Mouse (Mus musculus) A20 (cell line): ENCODE measurements around the gene Zfp335.

Source experiments
- DNase-seq: peaks from one replicate; pipeline ENCODE4 v3.0.0-alpha.2; 2011; ENCODE audit warnings: low read depth, low spot score

The Zfp335 gene

DNA sequence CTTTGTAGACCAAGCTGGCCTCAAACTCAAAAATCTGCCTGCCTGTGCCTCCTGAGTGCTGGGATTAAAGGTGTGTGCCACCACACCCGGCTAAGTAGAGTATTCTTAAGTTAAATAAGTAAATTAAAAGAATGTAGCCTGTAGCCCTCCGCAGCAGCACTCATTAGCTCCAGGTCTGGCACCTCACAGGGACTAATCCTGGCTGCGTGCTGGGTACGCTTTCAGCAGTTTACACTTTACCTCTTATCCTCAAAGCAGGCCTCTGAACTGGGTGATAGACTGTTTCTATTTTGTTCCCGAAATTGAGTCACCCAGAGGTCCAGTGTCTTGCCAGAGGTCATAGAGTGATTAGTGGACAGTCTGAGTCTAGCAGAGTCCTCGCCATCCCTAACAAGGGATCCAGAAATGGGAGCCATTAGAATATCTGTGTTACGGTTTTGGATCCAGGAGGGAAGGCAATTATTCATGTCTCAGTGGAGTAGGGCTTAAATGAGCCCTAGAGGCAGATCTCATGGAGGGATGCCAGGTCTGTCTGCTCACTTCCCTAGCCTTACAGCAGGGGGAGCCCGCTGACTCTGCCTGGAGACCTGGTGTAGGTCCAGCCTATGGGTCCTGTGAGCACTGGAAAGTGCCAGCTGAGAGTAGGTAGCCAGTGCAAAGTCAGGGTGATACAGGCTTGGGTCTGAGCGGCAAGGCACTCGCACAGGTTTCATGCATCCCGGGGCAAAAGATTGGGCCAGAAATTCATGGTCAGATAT lies 12.7 kb upstream of the Zfp335 start:
- DNase-seq: peak; percentile 80

DNA sequence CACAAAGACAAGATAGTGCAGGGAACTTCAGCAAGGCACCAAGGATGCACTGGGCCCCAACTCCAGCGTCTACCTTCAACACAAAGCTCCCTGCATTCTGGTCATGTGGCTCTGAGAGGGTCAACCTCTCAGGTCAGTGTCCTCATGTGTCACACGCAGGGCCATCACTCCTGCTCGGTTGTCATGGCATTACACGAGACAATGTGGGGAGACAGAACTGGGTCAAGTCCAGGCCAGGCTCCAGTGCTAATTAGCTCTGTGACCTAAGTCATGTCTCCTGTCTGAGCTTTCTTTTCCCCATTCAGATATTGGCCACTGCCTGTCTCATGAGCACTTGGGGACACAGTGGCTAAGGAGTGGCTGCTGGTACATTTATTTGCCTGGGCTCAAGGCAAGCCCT lies 11.7 kb upstream of the Zfp335 start:
- DNase-seq: no peak

DNA sequence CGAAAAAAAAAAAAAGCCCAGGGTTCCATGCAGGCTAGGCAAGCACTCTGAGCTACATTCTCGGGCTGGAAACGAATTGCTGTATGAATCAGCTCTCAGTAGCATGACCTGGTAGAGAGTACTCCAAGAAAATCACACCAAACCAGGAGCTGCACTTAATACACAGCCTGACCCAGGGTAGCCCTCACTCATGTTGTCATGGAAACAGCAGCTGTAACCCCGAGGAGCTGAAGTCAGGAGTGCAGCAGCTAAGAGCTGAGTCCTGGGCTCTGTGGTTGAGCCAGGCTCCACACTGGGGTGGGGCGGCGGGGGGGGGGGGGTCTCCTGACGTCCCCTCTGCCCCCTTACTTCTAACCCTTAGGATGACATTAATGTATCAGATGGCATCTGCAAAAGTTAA lies 10.4 kb upstream of the Zfp335 start:
- no peak for DNase-seq

DNA sequence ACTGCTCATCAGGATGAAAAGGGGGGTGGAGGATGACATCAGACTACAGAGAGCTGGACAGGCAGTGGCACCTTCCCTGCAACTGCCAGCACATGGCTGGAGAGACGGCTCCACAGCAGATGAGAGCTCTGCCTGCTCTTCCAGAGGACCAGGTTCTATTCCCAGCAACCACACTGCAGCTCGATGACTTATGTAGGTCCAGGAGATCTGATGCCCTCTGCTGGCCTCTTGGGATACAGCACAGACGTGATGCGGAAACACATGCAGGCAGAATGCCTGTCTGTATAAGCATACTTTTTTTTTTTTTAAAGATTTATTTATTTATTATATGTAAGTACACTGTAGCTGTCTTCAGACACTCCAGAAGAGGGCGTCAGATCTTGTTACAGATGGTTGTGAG lies 6.8 kb upstream of the Zfp335 start:
- DNase-seq: peak; percentile 72

DNA sequence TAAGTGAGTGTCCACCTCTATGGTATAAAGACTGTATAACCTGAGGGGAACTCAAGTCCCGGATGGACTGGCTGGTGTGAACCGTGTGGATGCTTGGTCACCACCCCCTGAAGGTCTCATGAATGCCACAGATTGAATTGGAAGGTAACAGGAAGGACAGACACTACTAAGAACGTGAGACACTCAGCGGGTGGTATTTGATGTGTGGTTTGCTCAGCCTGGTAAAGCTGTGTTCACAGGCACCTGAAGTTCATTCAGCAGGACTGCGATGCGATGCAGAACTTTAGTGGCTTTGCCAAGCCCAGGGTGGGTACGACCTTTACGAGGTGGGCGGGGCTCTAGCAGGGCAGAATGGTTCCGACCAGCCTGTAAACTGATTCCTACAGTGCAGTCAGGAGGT lies 5.8 kb upstream of the Zfp335 start:
- DNase-seq: no peak

DNA sequence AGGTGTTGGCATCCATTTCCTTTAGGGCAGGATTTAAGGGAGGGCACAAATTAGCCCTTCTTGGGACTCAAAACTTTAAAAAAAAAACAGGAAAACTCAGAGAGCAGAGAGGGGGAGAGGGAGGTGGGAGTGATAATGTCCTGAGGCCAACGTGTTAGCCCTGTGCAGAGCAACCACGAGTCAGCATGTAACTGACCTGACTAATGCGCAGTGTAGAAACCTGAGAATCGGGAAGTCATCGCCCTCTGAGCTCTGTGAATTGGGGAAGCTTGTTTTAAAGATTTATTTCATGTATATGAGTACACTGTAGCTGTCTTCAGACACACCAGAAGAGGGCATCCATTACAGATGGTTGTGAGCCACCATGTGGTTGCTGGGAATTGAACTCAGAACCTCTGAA lies 5.3 kb upstream of the Zfp335 start:
- DNase-seq: no peak

DNA sequence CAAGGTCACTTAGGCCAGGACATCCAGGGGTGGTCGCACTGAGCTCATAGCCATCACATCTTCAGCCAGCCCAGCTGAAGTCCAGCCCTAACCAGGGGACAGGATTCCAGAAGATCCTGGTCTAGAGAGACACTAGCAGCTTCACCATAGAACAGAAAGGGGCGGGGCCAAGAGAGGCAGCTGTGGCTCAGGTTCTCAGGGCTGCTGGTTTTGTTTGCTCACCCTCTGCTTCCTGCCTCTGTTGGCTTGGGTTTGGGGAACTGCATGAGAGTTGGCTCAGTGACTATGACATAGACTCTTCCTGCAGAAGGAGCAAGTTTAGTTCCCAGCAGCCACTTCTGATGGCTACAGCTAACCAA lies 1.9 kb upstream of the Zfp335 start:
- peak; percentile 92 for DNase-seq

DNA sequence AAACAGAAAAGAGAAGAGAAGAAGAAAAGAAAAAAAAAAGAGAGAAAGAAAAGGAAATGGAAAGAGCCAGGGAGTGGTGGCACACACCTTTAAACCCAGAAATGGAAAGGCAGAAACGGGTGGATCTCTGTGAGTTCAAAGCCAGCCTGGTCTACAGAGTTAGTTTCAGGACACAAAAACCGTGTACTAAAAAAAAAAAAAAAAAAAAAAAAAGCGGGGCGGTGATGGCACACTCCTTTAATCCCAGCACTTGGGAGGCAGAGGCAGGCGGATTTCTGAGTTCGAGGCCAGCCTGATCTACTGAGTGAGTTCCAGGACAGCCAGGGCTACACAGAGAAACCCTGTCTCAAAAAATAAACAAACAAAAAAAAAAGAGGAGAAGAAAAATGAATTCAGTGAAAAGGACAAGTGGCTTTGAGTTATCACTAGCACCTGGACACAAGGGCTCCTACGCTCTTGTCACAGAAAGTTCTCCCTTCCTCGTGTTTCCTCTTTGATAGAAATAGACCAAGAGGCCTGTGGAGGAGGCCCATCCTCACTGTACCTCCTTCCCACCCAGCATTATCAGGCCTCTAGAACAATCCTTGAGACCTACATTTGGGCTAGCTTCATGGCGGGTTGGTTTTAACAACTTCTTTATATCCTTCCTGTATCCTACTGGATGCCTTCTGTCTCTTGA lies 1.3 kb upstream of the Zfp335 start:
- DNase-seq: no peak

DNA sequence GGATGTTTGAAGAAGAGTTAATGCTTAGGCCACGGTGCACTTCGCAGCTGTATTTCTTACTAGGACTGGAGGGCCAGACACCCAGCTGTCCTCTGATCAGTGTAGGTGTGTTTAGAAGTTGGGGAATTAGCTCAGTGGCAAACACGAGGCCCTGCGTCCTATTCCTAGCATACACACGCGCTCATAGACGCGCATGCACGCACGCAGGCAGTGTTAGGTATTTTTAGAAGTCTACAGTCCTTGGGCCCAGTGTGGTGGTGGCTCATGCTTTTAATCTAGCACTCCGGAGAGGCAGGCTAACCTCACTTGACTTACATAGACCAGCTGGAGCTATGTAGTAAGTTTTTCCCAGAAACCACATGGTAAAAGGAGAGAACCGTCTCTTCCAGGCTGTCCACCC lies 594 bp upstream of the Zfp335 start:
- peak; percentile 89 for DNase-seq

DNA sequence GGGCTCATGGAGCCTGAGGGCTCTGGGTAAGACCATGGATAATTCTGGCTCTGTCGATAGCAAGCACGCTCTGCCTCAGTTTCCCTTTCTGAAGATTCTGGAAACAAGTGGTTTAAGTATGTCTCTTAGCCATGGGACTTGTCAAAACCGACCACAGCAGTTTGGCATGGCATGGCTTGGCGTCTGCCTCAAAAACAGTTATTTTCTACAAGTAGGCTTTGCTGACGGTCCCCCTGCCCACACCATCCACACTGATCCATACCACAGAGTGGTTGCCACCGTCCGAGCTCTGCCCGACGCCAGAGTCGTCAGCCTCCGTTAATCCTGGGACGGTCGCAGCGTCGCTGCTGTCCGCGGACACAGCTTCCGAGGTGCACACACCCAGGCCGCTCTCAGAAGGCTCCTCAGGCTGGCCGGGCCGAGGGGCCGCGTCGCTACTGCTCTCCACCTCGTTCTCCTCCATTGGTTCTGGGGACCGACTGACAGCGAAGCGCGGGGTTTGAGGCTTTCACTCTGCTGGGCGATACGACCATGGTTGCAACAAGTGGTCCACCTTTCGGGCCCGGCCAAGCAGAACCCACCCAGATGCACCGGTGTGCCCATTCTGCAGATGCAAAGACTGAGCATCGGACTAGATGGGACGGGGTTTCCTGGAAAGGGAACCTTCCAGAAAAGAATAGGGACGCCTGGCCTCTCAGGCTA lies 1.0 kb downstream of the Zfp335 start:
- DNase-seq: no peak

DNA sequence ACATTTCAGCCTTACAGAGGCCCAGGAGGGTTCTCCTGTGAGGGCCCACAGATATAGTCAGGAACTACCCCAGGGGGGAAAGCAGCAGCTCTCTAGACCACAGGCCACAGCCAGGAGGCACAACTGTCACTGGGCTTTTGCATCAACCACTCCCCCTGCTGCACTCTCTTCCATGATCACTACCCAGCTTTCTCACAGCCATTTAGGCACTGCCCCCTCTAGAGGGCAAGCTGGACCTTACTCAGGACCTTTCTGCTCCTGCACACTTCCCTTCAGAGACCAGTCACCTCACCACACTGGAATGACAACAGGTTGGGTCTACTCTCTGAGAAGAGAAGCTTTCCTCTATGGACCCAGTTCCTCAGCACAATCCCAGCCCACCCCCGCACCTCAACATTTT lies 2.0 kb downstream of the Zfp335 start:
- peak; percentile 70 for DNase-seq

DNA sequence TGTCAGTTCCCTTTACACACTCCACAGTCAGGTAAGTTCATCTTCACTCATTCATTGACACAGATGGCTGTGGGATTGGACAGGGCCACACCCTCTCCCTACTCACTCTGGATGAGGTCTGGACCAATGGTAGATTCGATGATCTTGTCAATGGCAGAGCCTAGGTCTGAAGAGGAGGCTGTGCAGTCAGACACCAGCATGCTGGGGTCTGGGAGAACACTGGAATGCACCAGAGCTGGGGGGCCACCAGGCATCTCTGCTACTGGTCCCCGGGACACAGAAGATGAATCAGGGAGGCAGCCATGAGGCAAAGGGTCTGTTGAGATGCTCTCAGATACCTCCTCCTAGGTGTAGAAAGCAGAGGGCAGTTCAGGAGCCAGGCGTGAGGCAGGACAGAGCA lies 2.5 kb downstream of the Zfp335 start:
- no peak for DNase-seq

DNA sequence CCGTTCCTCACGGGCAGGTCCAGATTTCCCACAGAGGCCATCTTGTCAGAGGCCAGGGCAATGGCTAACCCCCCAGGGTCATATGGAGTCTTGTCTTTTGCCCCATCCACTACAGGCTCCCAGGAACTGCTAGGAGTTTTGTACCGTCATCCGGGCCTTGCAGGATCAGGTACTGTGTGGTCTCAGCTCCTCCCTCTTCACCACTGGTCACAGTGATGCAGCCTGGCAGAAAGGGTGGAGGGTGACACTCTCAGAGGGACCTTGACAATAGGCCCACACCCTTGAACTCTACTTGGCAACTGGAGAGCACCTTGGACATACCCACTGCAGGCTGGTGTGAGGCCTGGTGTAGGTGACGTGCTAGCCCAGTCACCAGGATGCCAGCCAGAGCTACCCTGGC lies 3.5 kb downstream of the Zfp335 start:
- no peak for DNase-seq

DNA sequence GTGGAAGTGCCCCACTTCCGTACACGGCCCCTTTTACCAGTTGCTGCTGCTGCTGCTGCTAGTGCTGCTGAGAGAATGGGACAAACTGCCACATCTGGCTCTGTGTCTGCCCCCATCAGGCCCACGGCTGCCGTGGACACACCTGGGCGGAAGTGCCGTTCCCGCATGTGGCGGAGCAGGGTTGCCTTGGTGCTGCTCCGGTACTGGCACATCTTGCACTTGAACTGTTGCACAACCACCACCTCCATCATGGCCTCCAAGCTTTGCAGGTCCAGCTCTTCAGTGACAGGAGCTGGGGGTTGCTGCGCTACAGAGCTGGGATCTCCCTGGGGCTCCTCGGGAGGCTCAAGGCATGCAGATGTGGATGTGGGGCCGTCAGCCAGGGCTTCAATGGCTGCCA lies 4.0 kb downstream of the Zfp335 start:
- no peak for DNase-seq

DNA sequence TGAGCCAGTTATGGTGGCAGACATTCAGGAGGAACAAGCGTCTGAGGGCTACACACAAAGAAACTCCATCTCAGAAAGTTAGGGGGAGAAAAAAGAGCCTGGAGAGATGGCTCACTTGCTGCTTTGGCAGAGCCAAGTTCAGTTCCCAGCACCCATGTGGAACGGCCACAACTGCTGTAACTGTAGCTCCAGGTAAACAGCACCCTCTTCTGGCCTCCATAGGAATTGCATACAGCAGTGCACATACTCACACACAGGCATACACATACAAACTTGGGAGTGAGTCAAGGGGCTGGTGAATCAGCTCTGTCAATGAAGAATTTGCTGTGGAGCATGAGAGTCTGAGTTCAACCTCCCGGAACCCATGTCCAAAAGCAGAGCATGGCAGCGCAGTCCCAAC lies 5.5 kb downstream of the Zfp335 start:
- DNase-seq: no peak

DNA sequence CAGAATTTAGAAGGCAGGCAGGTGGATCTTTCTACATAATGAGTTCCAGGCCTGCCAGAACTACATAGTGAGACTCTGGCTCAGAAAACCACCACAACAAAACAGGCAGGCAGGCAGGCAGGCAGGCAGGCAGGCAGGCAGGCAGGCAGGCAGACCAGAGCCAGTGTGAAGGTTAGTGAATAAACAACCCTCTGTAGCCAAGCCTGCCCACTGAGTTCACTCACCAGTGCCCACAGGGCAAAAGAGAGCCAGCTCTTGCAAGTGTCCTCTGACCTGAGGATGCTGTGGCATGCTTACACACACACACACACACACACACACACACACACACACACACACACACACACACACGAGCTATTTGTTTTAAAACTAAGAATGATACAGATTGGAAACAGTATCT lies 8.1 kb downstream of the Zfp335 start:
- no peak for DNase-seq

DNA sequence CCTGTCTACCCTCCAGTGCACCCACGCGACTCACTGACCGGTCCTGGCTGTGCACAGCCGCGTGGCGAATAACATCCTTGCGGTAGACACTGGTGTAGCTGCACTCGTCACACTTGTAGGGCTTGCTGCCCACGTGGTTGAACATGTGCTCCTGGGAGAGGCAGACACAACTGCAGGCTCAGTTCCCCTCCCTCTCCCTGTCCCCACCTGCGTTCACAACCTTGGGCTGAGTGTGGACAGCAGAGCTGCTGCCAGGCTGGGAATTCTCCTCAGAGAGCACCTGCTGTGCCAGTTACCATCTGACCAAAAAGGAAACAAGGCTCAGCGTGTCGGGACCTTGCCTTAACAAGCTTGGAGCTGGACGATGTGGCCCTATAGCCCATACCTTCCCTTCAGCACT lies 10.2 kb downstream of the Zfp335 start:
- no peak for DNase-seq

DNA sequence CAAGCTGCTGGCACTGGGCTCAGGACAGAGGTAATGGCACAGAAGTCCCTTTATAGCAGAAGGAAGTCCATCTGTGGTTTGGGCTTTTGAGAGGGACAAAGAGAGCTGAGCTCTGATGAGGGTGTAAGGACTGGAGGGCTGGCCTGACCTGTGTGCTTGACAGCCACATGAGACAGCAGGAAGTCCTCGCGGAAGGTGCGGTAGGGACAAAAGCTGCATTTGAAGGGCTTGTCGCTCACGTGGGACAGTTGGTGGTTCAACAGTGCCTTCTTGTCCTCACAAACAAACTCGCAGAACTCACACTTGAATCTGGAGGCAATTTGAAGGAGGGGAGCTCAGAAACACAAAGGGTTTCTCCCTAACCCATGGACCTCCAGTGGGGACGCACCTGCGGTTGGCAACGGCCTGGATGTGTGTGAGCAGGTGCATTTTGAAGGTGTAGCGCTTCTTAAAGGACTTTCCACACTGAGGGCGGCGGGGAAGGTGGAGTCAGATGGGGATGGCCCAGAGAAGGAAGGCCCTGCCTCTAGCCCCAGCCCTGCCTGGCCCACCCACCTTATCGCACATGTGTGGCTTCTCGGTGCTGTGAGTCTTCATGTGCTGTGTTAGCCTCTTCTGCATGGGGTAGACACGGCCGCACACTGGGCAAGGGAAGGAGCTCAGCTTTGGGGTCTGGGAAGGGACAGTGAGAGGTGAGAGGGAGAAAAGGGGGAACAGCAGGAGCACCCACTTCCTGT lies 11.7 kb downstream of the Zfp335 start:
- no peak for DNase-seq

DNA sequence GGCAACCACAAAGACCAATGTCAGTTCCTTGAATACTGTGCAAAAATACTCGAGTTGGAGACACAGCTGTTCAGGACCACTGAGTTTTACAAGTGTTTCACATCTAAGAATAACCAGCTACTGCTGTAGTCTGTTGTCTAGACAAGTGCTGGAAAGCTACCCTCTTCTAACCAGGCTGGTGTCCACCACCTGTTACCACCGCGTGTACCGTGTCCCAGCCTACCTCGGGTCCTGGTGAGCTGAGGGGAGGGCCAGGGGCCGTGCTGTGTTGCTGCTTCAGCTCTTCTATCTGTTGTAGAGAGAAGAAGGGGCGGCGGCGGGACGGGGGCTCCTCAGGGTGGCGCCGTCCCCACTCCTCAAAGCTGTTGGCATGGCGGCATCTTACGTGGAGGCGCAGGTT lies 12.5 kb downstream of the Zfp335 start:
- DNase-seq: no peak

DNA sequence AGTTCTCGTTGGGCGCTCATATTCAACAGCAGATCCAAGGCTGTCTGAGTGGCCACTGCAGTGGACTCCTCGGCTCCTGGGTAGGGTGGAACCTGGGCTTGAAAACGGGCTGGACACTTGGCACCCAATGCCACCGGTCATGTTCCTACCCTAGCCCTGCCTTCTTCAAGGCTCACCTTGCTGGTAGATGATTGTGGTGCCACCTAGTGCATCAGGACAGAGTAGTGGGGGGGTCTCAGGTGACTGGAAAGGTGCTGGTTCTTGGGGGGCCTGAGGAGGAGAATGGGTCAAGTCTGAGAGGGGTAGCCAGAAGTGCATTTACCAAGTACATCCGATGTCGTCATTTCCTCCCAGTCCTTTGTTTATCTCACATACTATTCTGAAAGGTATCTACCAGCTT lies 13.5 kb downstream of the Zfp335 start:
- DNase-seq: no peak

DNA sequence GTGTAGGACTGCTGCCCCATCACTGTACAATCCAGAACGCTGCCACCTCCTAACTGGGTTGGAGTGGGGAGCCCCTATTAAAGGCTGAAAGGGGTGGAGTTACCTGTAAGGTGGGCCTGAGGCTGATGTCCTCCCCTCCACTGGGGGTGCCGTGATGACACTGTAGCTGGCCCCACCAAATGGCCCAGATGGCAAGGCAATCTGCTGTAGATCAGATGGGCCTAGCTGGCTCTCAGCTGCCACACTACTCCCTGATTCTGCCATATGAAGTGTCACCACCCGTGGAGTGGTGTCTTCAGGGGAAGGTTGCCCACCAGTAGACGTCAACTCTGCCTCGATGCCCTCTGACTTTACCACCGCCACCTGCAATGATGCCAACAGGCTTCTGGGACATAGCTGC lies 15.7 kb downstream of the Zfp335 start:
- DNase-seq: no peak

DNA sequence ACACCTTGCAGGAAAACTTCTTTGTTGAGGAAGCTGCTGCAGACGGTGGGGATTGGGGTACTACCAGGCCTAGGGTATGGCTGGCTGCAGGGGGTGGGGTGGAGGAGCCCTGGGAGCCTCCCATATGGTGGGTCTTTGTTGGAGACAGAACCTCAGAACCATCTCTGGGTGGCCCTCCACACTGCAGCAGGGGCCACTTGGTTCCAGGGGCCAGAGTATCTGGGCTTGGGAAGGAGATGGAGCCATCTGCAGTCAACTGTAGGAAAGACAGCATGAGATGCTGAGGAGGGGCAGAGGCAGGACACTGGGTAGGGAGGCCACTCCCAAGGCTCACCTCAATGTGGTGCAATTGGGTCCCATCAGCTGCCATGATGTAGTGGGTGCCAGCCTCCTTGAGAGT lies 16.9 kb downstream of the Zfp335 start:
- no peak for DNase-seq
